Mouse (Mus musculus) E14TG2a.4 (cell line): ENCODE data around the gene Prkcb.

Experiments used
- CTCF ChIP-seq: conservative IDR thresholded peaks from 2 replicates; pipeline ENCODE4 v1.5.1; 2014; ENCODE audit warnings: low read length
- NANOG ChIP-seq: IDR thresholded peaks from 2 replicates; pipeline ENCODE4 v1.6.1; 2014; ENCODE audit warnings: borderline replicate concordance, low read length, mixed read lengths

DNA sequence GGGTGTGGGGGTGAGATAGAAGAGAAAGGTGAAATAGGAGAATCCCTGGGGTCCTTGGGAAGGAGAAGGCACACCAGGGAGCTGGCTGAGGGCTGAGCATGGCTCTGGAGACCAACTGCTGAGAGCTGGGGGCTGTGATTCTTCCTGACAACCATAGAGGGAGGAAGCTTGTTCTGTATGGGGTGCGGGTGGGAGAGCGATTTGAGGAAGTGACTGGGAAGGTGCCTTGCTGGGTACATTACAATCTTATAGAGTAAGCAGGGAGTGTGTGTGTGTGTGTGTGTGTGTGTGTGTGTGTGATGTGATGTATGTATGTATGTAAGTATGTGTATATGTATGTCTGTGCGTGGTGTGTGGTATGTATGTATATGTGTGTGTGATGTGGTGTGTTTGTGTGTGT, 58.9 kb downstream of the Prkcb start:
- TF ChIP-seq CTCF: no peak
- TF ChIP-seq NANOG: no peak
